Mouse (Mus musculus): Measurements from ENCODE around the gene Arhgef3.

Arhgef3 gene

DNA sequence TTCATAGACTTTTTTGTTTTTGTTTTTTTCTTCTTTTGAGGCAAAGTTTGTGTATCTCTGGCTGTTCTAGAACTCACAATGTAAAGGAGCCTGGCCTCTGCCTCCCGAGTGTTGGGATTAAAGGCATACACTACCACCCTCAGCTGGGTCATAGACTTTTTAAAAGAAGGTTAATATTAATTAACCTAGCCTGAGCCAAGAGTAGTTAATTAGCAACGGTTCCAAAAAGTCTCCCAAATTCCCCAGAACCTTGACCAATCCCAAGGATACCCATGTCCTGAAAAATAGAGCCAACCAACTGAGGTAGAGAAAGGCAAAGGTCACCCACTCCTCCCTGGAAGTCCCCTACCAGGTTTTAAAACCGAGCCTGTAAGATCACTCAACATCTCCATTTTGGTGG is 306.1 kb downstream of the Arhgef3 start:
- no peak for DNase-seq (ENCODE audit: low spot score)

GRCm38 (mm10) chr14:27422301-27422700 is 307.6 kb downstream of the Arhgef3 start:
- DNase-seq (ENCODE audit: low spot score), result no peak

GRCm38 (mm10) chr14:27428573-27428972 is 313.9 kb downstream of the Arhgef3 start, which contains the start of gene Fam208a:
Gene Fam208a (plus strand): TSS chr14:27428834.
- DNase-seq (ENCODE audit: low spot score), result peak; percentile 97

DNA sequence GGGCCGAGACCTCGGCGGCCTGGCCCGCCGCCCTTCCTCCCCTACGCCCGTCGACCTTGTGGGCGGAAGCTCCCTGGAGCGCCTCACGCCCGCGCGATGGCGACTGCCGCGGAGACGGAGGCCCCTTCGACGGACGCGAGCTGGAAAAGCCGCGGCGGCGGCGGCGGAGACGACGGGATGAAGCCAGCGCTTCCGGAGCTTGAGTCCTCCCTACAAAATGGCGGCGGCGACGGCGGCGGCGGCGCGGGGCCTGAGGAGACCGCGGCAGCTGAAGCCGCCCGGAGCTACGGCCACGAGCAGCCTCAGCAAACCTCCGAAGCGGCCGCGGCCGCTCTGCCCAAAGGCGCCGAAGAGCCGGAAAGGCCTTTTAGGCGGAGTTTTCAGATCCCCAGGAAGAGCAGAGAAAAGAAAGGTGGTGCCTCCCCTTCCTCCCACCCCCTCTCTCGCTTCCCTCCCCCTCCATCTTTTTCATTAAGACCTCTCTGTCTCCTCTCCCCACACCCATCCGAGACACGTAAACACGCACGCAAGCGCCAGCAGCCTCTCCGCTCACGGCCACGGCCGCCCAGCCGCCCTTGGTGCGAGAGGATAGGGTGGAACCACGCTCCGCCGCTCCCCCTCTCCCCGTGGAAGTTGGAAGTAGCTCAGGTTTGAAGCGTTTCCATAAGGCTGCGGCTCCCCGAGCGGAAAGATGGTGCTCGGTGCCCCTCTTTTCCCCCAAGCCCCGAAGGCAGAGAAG is 314.4 kb downstream of the Arhgef3 start:
- peak; percentile 89 for DNase-seq (ENCODE audit: low spot score)

DNA sequence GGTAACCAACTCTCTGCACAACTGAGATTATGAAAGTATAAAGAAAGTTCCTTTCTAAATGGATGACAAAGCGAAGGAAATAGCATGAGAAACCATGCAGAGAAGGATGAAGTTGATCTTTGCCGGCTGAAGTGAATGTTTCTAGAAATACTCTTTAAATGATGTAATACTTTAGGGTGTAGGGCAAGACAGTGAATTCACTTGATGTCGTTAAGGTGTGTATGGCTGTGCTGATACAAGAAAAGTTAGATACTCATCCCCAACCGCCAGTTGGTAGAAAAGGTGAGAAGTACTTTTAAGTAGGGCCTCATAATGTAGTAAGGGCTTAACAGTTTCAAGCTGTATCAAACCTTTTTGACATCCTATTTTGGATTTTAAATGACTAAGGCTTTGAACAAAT is 315.6 kb downstream of the Arhgef3 start:
- no peak for DNase-seq (ENCODE audit: low spot score)

DNA sequence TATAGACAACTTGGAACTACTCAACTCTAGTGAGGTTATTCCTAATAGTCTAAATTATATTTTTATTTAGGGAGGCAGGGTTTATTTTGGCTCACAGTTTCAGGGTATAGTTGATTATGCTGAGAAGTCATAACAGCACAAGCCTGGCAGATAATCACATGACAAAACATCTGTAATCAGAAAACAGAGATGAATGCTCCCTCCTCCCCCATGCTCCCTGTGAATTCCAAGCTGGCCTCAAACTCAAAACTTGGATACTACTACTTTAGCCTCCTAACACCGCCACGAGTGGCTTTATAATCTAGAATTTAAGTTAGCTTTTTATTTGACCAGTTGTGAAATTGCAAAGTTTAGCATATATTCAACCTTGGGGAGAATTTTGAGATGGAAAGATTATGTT is 317.4 kb downstream of the Arhgef3 start:
- no peak for DNase-seq (ENCODE audit: low spot score)

GRCm38 (mm10) chr14:27436116-27436515 is 321.4 kb downstream of the Arhgef3 start:
- no peak for DNase-seq (ENCODE audit: low spot score)

- DNase-seq (ENCODE audit: low spot score), result no peak
Observed at GRCm38 (mm10) chr14:27436826-27437225, 322.1 kb downstream of the Arhgef3 start.

GRCm38 (mm10) chr14:27440921-27441320 is 326.2 kb downstream of the Arhgef3 start:
- no peak for DNase-seq (ENCODE audit: low spot score)

DNA sequence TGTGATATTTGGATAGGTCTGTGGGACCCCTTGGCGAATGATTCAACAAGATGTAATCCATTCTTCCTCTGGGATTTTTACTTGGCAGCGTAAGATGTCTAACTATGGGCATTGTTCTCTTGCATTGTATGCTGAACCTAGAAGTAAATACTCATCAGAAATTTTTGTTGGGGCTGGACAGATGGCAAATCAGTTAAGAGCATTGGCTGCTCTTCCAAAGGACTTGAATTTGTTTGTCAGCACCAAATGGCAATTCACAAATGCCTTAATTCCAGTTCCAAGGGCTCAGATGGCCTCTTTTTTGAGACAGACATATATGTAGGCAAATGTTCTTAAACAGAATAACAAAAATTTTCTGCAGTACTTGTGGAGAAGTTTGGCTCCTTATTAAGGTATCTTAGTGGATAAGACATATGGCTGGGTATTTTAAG is 330.2 kb downstream of the Arhgef3 start:
- no peak for DNase-seq (ENCODE audit: low spot score)

DNA sequence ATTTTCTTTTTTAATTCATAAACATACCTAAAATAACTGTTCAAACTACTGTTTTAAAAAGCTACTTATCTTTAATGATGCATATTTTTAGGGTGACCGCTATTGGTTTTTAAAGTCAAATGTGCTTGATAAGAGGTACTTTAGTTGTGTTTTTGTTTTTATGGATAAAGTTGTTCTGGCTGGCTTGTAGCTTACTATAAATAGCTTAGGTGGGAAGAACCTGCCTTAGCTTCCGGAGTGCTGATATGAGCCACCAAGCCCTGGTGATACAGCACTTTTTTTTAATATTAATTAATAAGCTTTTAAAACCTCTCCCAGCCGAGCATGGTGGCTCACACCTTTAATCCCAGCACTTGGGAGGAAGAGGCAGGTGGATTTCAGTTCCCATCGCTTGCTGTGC is 332.3 kb downstream of the Arhgef3 start:
- DNase-seq (ENCODE audit: low spot score), result no peak
